In genomic region chr10:43106616-43107015, GRCm38 (mm10) we compare ENCODE assay signal across 15 mouse cellular contexts.
DNase-seq lines count a peak whose midpoint lies in the region; ATAC-seq lines count a peak whose summit lies in the region.
"Had no signal": no experiment of that assay in that cellular context is flagged by ENCODE, and none has a peak within 500 bp of the region (broad histone marks: within the 10 kb centered on the region; RNA-seq: fewer than 3 reads in every experiment).

No protein-coding gene starts in this region.

- no peak overlapping the region for H3K4me3 ChIP-seq in midbrain, embryonic 14.5 days (replicated peaks; ENCODE audit: low read depth, low read length)
- H3K4me3 ChIP-seq in midbrain, embryonic 11.5 days (ENCODE audit: low read depth, low read length), result no peak overlapping the region
- H3K4me3 ChIP-seq: embryonic facial prominence, embryonic 12.5 days; heart, embryonic 15.5 days had no signal

- intact Hi-C loops in heart, postnatal 10 days (cut with DNase I), result no loop called here

- DNase-seq in midbrain, embryonic 14.5 days, result no peak
- no peak for DNase-seq in midbrain, embryonic 11.5 days (ENCODE audit: low spot score, missing footprints)
- peak; percentile 64 to 79 for DNase-seq in frontal cortex, adult 2 months (ENCODE audit: extremely low spot score in 1 of 2, low spot score in 1 of 2)
- peak; percentile 32 to 82 for DNase-seq in left cerebral cortex, adult 9 months (ENCODE audit: low spot score in 2 of 2)
- peak; percentile 85 for DNase-seq in telencephalon, adult 2 months (ENCODE audit: low read depth, low spot score)
- DNase-seq in gastrocnemius, adult 18-20 months (ENCODE audit: low spot score), result no peak
- no peak for DNase-seq in heart, postnatal 10 days
- DNase-seq: adrenal gland, postnatal 10 days; cerebellum, adult 8-10 months; lung, postnatal 14 days had no signal

- WGBS in midbrain, embryonic 14.5 days, result 62% methylated on average over 8 of the region's 8 CpGs
- 73% methylated on average over 8 of the region's 8 CpGs for WGBS in midbrain, embryonic 11.5 days

- no peaks in the 10 kb centered on the region for H3K36me3 ChIP-seq in midbrain, embryonic 14.5 days (ENCODE audit: control insufficient read depth, insufficient read depth, low read length)
- no peaks in the 10 kb centered on the region for H3K36me3 ChIP-seq in midbrain, embryonic 11.5 days (ENCODE audit: control insufficient read depth, insufficient read depth, low read length)
- H3K36me3 ChIP-seq: embryonic facial prominence, embryonic 12.5 days; heart, embryonic 15.5 days had no signal

- peak overlapping the region; percentile 20; the same call in 1 of the 2 replicates for H3K27ac ChIP-seq in midbrain, embryonic 14.5 days (replicated peaks; ENCODE audit: low read depth, low read length)
- H3K27ac ChIP-seq in midbrain, embryonic 11.5 days (ENCODE audit: low read depth, low read length), result no peak overlapping the region
- H3K27ac ChIP-seq: embryonic facial prominence, embryonic 12.5 days; heart, embryonic 15.5 days had no signal

- no peak for ATAC-seq in midbrain, embryonic 14.5 days (ENCODE audit: low FRiP score, low TSS enrichment)
- ATAC-seq in midbrain, embryonic 11.5 days (ENCODE audit: low FRiP score), result no peak
- ATAC-seq: intestine, postnatal 0 days; Patski had no signal

- no peaks in the 10 kb centered on the region for H3K27me3 ChIP-seq in midbrain, embryonic 14.5 days (ENCODE audit: control insufficient read depth, insufficient read depth, low read length)
- H3K27me3 ChIP-seq in midbrain, embryonic 11.5 days (ENCODE audit: control insufficient read depth, insufficient read depth, low read length), result no peaks in the 10 kb centered on the region
- H3K27me3 ChIP-seq: embryonic facial prominence, embryonic 12.5 days; heart, embryonic 15.5 days; Patski had no signal

- H3K4me2 ChIP-seq in midbrain, embryonic 14.5 days (ENCODE audit: low read length), result no peak overlapping the region
- H3K4me2 ChIP-seq in midbrain, embryonic 11.5 days, result no peak overlapping the region
- H3K4me2 ChIP-seq: embryonic facial prominence, embryonic 12.5 days; heart, embryonic 15.5 days; liver, embryonic 11.5 days had no signal

- peaks cover 28% of the 10 kb centered on the region for H3K4me1 ChIP-seq in midbrain, embryonic 14.5 days (ENCODE audit: control insufficient read depth, insufficient read depth, low read length)
- peaks cover 24% of the 10 kb centered on the region for H3K4me1 ChIP-seq in midbrain, embryonic 11.5 days (ENCODE audit: control insufficient read depth, insufficient read depth, low read length)
- H3K4me1 ChIP-seq: embryonic facial prominence, embryonic 12.5 days; heart, embryonic 15.5 days had no signal

- H3K9me3 ChIP-seq in midbrain, embryonic 14.5 days (ENCODE audit: control insufficient read depth, low read length), result no peaks in the 10 kb centered on the region
- H3K9me3 ChIP-seq in midbrain, embryonic 11.5 days (ENCODE audit: control insufficient read depth, low read length), result no peaks in the 10 kb centered on the region
- H3K9me3 ChIP-seq: embryonic facial prominence, embryonic 12.5 days; heart, embryonic 15.5 days had no signal

- H3K9ac ChIP-seq in midbrain, embryonic 14.5 days (replicated peaks; ENCODE audit: low read length), result no peak overlapping the region
- no peak overlapping the region for H3K9ac ChIP-seq in midbrain, embryonic 11.5 days (ENCODE audit: low read length)
- H3K9ac ChIP-seq: embryonic facial prominence, embryonic 12.5 days; heart, embryonic 15.5 days had no signal

Comparison
In these comparisons a context has a peak if more than half of its experiments do, and no peak if none do; other contexts are left out.
1. DNase-seq: peak in frontal cortex, adult 2 months (2 of 2), left cerebral cortex, adult 9 months (2 of 2) and telencephalon, adult 2 months (single experiment); none in midbrain, embryonic 14.5 days (single experiment), midbrain, embryonic 11.5 days (single experiment), gastrocnemius, adult 18-20 months (single experiment) and heart, postnatal 10 days (0 of 2).